Mouse (Mus musculus): ENCODE results near the gene B430218F22Rik. TPM values are rescaled to one million over a fixed set of nuclear protein-coding genes. Genes with fewer than 3 reads are reported as not detected.

Gene B430218F22Rik
- total and polyA plus RNA-seq, 3 experiments, result 2.1 to 11.2 TPM; not detected in 1

DNA sequence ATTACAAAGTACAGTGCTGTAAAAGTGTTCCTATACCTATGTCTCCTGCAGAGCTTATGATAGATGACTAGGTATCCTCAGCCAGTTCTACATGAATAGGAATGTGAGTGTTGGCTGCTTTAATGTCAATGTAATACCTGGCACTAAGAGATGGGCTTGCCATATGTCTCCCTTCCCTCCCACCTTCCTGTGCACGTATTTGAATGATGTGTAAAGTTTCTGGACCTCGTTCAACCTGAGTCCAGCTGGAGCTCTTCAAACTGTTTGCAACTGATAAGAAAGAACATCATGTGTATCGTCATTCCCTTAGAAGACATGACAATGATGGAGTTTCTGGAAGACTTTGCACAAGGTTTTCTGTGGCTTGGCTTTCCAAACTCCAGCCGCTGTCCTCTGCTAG lies 13.6 kb upstream of the B430218F22Rik start:
- H3K79me2 ChIP-seq (ENCODE audit: control insufficient read depth, insufficient read depth, low read length, poor library complexity), result no peaks in the 10 kb centered on the region
- peaks cover 0 to 2% of the 10 kb centered on the region in 2 experiments; a peak in 1 of 4 replicates for H3K36me3 ChIP-seq (ENCODE audit: control insufficient read depth in 1 of 2, insufficient read depth in 2 of 2, low read length in 2 of 2)
- no peaks in the 10 kb centered on the region for H3K27me3 ChIP-seq (ENCODE audit: control insufficient read depth in 1 of 2, insufficient read depth in 2 of 2, low read length in 2 of 2)
- no peak overlapping the region for H3K9ac ChIP-seq (ENCODE audit: control insufficient read depth, low read depth, low read length, poor library complexity, severe bottlenecking)
- H3K4me3 ChIP-seq (ENCODE audit: control insufficient read depth in 1 of 2, insufficient read depth in 1 of 2, low read depth in 2 of 2, low read length in 2 of 2), result no peak overlapping the region
- TF ChIP-seq CHD2 (IDR thresholded peaks at IDR 0.05; ENCODE audit: low read length) (no peak), MAFK (IDR thresholded peaks at IDR 0.05; ENCODE audit: borderline replicate concordance, low read depth, low read length) (no peak), TCF12 (IDR thresholded peaks at IDR 0.05; ENCODE audit: low read depth, low read length) (no peak), MYC (IDR thresholded peaks at IDR 0.05; ENCODE audit: low read depth, low read length) (no peak), EP300 (IDR thresholded peaks at IDR 0.05; ENCODE audit: low read depth in 1 of 2, low read length in 2 of 2) (no peak)
- no peak overlapping the region for H3K27ac ChIP-seq (ENCODE audit: control insufficient read depth, low read depth, low read length)
- no peaks in the 10 kb centered on the region for H3K9me3 ChIP-seq (replicated peaks; ENCODE audit: insufficient read depth, low read length)
- DNase-seq (ENCODE audit: low read depth, low spot score), result no peak
- no peaks in the 10 kb centered on the region for H3K4me1 ChIP-seq (ENCODE audit: control insufficient read depth in 1 of 2, insufficient read depth in 2 of 2, low read length in 2 of 2)

DNA sequence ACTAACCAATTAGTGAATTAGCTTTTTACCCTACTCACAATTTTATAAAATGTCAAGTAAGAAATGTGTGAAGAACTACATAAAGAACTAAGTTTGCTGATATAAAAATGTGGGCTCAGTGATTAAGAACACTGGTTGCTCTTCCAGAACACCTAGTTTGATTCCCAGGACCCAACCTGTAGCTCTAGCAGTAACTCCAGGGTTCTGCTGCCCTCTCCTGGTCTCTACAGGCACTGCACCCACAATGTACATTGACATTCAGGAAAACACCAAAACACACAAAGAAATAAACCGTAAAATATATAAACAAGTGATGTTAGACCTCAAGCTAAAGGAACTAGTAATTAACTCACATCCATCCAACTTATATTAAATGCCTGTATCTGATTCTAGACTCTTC lies 7.3 kb upstream of the B430218F22Rik start:
- Histone ChIP-seq H3K27me3 (ENCODE audit: control insufficient read depth in 1 of 2, insufficient read depth in 2 of 2, low read length in 2 of 2) (no peaks in the 10 kb centered on the region), H3K4me1 (ENCODE audit: control insufficient read depth in 1 of 2, insufficient read depth in 2 of 2, low read length in 2 of 2) (no peaks in the 10 kb centered on the region), H3K79me2 (ENCODE audit: control insufficient read depth, insufficient read depth, low read length, poor library complexity) (no peaks in the 10 kb centered on the region), H3K4me3 (ENCODE audit: control insufficient read depth in 1 of 2, insufficient read depth in 1 of 2, low read depth in 2 of 2, low read length in 2 of 2) (no peak overlapping the region), H3K9me3 (replicated peaks; ENCODE audit: insufficient read depth, low read length) (no peaks in the 10 kb centered on the region), H3K9ac (ENCODE audit: control insufficient read depth, low read depth, low read length, poor library complexity, severe bottlenecking) (no peak overlapping the region), H3K36me3 (ENCODE audit: control insufficient read depth in 1 of 2, insufficient read depth in 2 of 2, low read length in 2 of 2) (peaks cover 0 to 5% of the 10 kb centered on the region in 2 experiments; a peak in 3 of 4 replicates), H3K27ac (ENCODE audit: control insufficient read depth, low read depth, low read length) (no peak overlapping the region)
- no peak for TF ChIP-seq ELF1 (IDR thresholded peaks at IDR 0.05; ENCODE audit: low read depth, low read length)
- TF ChIP-seq MAX (IDR thresholded peaks at IDR 0.05; ENCODE audit: low read length), result no peak
- no peak for TF ChIP-seq USF1 (IDR thresholded peaks at IDR 0.05; ENCODE audit: low read depth, low read length)
- no peak for TF ChIP-seq E2F4 (IDR thresholded peaks at IDR 0.05; ENCODE audit: borderline replicate concordance, low read depth, low read length)
- no peak for TF ChIP-seq POLR2A (IDR thresholded peaks at IDR 0.05; ENCODE audit: control insufficient read depth in 1 of 2, insufficient read depth in 1 of 2, low read depth in 1 of 2, low read length in 2 of 2, poor library complexity in 1 of 2)
- peak; percentile 69 to 88 (median 73) for TF ChIP-seq CTCF (IDR thresholded peaks at IDR 0.05 in 2 of 3, conservative IDR thresholded peaks at IDR 0.05 in 1 of 3; ENCODE audit: control insufficient read depth in 1 of 3, insufficient read depth in 1 of 3, low read depth in 2 of 3, low read length in 3 of 3, poor library complexity in 1 of 3, severe bottlenecking in 1 of 3)
- TF ChIP-seq ZMIZ1 (IDR thresholded peaks at IDR 0.05; ENCODE audit: low read depth, low read length), result no peak
- TF ChIP-seq SMC3 (IDR thresholded peaks at IDR 0.05; ENCODE audit: low read depth, low read length), result peak; percentile 44
- TF ChIP-seq GABPA (IDR thresholded peaks at IDR 0.05; ENCODE audit: low read depth, low read length), result no peak
- no peak for TF ChIP-seq CHD1 (IDR thresholded peaks at IDR 0.05; ENCODE audit: low read depth, low read length)
- TF ChIP-seq UBTF (IDR thresholded peaks at IDR 0.05; ENCODE audit: borderline replicate concordance, insufficient read depth, low read depth, low read length), result no peak
- no peak for TF ChIP-seq POLR2AphosphoS2 (IDR thresholded peaks at IDR 0.05; ENCODE audit: low read length)
- no peak for TF ChIP-seq TAL1 (IDR thresholded peaks at IDR 0.05; ENCODE audit: low read length)
- no peak for TF ChIP-seq NELFE (IDR thresholded peaks at IDR 0.05; ENCODE audit: low read depth, low read length)
- no peak for TF ChIP-seq POLR2AphosphoS5 (IDR thresholded peaks at IDR 0.05; ENCODE audit: borderline replicate concordance, low read depth, low read length)
- TF ChIP-seq ZKSCAN1 (IDR thresholded peaks at IDR 0.05; ENCODE audit: low read depth, low read length), result no peak
- peak; percentile 40 for TF ChIP-seq RAD21 (IDR thresholded peaks at IDR 0.05; ENCODE audit: low read depth, low read length)
- peak; percentile 73 for DNase-seq (ENCODE audit: low read depth, low spot score)
